Mouse (Mus musculus): ENCODE measurements at regions not wholly inside any gene's neighbourhood (a gene's known extent, or its start where the extent isn't known, plus 50 kb on each side); places are given as distances from the start of the nearest gene placed in this dataset.
A peak's percentile ranks its signal among the peaks of the same experiment; 100 is the strongest.

DNA sequence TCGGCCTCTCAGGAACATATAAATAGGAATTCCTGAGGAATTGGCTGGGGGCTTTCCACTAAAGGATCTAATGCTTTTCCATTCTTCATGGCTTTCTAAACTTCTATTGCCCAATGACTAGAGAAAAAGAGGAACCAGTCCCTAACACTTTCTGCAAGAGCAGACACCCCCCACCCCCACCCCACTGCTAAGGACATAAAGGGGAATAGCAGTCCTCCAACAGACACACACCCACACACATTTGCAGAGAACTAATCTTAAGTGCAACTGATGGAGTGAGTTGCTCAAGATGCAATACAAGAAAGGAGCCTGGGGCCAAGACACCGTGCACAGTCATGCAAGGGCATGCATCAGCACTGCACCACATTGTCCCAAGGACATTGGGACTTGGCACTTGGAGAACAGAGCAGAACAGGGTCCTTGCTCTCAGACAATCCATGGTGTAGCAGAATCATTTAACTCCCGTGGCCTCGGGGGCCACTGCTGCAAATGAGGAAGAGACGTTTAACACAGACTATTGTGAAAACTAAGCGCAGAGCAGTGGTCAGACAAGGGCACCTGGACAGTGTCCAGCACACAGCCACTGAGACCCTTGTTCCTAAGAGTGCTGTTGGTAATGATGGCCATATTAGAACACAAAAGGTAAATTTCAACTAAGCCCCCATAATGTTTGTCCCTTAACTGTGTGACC is 161.1 kb downstream of the Xpnpep1 start:
- DNase-seq (ENCODE audit: low spot score): no peak

DNA sequence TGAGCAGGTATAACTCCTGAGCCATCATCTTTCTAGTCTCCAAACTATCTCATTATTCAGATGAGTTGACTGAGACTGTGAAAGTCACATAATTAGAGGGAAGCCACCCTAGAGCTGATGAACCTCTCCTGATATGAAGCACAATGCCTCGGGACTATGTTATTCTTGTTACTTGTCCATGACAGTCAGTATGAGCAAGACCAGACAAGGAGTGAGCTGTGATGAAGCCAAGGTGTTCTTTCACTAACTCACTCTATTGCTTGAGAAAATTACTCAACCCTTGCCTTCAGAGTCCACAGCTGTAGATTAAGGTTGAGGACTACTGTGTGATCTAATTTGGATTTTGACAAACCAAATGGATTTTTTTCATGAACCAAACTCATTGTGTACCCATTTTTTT is 173.4 kb downstream of the Xpnpep1 start:
- no peak for DNase-seq (ENCODE audit: low spot score)

DNA sequence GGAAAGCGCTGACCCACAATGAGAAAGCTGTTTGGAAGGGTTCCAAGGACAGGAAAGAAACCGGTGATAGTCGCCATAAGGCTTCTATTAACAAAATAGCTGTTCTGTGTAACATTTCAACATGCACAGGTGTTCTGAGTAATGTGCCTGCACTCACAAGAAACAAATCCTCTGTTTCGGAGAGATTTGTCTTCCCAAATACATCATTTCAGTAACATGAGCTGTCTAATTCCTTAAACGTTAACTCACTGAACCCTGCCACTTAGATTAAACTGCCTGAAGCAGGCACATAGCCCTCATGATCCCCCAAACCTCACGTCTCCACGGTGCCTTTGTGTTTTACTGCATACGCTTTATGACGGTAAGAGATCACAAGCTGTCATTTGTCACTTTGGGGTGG is 178.4 kb downstream of the Xpnpep1 start:
- DNase-seq (ENCODE audit: low spot score): no peak

DNA sequence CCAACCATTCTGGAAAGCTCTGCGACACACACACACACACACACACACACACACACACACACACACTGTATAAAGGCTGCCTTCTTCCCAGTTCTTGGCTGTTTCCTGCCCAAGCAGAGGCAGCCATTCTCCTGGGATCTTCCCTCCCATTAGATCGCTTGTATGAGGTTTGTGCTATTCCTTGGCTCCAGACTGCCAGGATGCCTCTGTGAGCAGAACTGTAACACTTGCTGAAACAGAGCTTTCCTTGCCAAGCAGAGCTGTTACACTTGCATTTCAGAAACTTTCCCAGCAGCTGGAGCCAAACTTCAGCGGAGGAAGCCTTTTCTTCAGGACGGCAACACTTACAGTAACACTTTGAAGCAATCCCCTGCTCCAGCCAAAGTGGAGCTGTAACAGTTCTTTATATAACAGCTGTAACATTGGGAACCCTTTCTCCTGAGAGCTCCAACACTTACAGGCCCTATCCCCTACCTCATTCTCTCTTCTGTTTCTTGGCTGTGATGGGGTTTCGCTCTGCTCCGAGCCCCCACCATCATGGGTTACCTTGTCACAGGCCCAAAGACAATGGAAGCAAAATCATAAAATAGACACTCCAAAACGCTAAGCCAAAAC is 185.8 kb downstream of the Xpnpep1 start:
- DNase-seq (ENCODE audit: low spot score): peak; percentile 21

DNA sequence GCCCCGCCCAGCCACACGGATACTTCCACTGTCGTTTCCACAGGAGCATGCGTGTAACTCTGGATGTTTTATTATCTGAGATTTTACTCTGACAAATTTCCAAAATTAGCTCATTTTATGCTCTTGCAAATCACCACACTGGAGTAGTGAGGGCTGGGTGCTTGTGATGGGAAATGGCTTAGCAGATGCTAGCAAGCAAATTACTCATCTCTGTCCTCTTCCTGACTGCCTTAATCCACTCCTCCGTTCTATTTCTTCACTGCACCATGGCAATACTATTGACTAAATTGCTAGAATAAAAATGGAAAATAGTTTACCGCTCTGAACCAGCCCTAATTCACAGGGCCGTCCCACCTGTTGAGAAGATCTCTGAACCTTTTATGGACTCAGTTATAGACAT is 223.8 kb downstream of the Xpnpep1 start:
- DNase-seq (ENCODE audit: low spot score): no peak

DNA sequence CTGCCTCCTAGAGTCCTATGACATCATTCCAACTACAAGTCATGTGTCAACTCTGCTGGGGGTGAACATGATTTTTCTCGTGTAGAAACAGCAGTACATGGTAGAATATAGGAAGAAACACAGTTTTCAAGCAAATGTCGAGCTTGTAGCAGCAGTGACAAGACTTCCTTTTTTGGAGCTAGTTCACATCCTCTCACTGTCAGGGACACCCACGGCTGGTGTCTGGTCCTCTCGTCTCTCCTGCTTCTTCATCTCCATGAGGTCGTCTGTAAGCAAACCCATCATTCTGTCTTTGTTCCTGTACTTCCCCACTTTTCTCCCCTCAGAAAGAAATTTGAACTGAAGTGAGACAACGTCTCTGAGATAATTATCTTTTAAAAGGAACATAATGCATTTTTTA is 228.0 kb downstream of the Xpnpep1 start:
- no peak for DNase-seq (ENCODE audit: low spot score)

DNA sequence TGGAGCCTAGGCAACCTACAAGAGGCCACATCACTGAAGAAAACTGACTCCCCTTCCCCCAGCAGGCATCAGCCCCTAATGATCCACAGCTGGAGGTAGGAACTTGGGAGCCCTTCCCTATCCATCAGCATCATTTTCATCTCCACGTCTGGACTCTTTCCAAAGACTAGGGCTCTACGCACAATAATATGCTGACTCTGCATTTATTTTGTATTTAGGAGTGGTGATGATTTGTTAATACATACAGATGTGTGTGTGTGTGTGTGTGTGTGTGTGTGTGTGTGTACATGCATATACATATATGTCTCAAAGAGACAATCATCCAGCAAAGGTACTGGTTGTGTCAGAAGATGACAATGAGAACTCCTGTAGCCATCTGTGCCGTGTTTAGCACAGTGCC is 251.2 kb downstream of the Xpnpep1 start:
- DNase-seq (ENCODE audit: low spot score): no peak

DNA sequence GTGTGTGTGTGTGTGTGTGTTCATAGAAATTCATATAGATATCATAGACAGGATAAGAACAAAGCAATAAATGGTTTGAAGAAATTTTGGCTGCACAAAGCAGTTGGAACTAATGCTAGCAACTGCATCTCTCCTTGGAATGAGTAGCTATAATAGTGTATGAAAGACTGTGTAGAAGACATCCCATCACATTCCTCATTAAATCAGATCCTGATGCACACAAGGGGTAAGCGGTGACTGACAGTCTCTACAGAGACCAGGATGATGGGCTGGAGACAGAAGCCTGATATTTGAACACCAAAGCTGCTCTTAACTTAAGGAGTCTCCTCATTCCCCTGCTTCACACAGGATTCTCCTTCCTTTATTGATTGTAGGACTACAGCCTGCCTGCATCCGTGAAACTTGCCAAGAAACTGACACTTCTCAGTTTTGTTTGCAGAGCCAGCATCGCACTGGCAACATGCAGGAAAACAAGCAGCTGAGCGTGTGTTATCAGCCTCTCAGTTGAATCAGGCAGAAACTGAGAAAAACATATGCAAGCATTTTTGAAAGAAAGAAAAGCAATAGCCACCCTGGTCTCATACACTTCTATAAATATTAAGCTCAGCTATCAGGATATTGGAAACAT is 271.1 kb downstream of the Xpnpep1 start:
- no peak for DNase-seq (ENCODE audit: low spot score)

DNA sequence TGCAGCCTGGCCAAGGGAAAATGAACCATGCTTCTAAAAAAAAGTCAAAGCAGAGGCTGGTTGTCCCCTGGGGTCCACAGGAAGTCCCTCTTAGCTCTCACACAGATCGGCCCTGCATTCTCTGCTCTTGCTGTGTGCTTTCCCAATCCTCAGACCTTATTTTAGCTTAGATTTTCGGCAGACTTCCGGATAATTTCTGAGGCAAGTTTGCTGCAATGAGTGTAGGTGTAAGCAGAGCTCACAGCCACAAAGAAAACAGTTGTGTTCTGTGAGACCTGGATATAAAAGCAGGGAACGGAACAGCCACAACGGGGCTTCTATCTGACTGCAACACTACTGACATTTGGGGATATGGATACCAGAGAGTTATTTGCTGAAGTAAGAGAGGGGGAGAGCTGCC is 271.9 kb downstream of the Xpnpep1 start:
- DNase-seq (ENCODE audit: low spot score): no peak

DNA sequence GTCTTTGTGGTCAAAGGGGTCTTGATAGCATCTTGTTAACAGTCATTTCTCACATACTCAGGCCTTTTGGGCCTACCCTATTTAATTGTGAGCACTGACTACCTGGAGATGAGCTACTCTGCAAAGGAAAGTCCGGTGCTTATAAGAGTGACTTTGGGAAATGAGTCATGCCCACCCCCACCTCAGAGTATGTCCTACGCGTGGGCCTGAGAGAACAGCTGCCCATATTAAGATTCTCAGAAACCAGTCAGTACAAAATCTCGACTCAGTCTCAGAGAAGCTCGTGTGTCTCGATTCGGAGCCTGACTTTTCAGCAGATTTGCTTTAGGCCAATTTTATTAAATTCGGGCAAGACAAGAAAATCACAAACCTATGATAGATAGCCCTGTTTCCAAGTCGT is 301.1 kb downstream of the Xpnpep1 start:
- DNase-seq (ENCODE audit: low spot score): no peak

DNA sequence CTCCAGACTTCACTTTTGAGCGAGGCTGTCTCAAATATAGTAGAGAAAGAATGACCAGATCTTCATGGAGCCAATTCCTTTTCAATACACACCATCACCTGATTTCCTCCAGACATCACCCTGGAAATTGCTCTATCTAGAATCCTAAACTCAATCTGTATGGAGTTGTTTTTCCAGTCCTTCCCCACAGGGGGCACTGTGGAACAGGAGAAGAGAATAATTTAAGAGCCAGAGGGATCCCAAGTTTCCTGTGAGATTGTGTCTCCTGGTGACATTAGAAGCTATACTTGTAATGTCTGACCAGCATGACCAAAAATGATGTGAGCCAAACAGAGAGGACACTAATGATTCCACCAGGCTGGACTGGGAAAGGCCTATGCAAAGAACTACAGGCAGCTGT is 318.2 kb downstream of the Xpnpep1 start:
- no peak for DNase-seq (ENCODE audit: low spot score)

DNA sequence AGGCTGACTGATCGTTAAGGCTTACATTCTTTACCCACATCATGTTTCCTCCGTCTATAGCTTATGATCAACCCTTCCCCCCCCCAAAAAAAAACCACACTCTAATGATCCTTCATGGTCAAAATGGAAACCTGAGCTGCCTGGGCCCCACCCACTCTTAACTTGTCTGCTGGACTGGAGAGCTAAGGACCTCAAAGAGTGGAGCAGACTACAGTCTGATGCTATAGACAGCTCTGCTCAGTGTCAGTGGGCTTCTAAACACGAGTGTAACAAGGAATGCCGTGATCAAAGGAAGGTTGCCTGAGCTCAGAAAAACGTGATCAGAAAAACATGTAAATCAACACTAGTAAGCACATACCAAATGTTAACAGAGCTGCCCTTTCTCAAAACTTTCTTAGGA is 324.7 kb downstream of the Xpnpep1 start:
- DNase-seq (ENCODE audit: low spot score): no peak

DNA sequence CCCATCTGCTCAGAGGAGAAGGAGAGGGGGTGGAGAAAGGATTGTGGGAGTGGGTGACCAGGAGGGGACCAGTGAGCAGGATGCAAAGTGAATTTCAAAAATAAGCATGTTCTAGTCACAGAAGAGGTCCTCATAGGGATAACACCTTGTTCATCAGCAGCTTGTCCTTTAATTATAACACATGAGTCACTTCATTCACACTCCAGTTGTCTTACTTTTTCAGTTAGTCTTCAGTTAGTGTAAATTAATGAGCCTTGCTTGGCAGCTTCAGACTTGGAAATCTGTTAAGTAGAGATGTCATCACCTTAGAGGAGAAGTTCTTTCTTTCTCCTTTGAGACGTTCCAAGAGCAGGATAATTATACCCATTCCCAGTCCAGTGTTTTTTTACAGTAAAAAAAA is 332.3 kb downstream of the Xpnpep1 start:
- no peak for DNase-seq (ENCODE audit: low spot score)

DNA sequence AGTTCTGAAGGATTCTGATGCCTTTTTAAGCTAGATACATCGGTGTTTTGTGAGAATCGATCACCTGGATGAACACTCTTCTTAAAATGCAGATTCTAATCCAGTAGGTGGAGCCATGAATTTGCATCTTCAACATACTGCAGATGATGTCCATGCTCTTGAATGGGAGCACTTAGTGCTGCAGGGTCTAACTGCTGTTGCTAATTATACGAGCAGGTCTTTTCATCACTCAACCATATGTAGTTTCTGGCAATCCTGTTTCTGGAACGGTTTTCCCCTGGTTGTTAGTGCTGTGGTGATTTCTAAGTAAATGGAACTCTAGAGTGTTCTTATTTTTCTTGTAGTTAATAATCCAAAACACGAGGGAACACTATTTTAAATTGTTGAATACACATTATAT is 379.0 kb downstream of the Xpnpep1 start:
- no peak for DNase-seq (ENCODE audit: low spot score)

DNA sequence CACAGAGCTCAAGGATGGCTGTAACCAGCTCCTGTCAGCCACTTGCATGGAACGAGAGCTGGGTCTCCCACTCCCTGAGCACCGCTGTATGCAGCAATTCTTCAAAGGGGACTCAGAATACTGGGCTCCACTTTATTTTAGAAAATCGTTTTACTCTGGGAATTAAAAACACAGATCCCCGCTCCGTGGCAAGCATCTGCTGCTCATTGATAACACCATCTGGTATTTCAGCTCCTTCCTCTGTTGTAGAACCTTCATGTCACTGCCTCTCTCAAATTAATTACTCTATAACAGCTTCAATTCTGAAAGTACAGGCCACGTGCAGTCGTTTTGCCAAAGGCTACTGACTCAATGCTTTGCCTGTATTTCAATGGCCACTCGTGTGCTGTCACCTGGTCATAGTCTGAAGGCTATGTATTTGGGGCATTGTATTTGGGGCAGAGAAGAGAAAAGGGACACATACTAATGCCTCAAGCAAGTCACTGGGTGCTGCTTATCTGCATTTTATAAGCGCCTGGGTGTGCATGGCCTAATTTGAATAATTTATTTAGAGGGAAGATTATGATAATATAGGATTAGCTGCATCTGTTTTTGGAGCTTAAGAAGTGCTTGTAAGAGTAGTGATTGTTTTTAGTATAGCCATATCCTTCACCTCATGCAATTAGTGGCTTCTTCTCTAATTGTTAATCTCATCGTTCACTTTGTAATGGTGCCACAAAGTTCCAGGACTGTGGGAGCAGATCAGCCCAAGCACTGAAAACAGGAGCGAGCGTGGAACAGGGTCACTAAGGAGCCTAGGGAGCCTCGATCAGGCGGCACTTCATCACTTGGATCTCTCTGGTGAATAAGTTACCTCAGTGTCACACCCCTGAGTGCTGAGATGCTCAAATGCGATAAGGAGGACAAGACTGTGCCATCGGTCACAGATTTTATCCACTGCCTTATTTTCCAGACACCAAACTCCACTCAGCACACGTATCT is 383.3 kb downstream of the Ins1 start:
- no peak for DNase-seq (ENCODE audit: low spot score)

DNA sequence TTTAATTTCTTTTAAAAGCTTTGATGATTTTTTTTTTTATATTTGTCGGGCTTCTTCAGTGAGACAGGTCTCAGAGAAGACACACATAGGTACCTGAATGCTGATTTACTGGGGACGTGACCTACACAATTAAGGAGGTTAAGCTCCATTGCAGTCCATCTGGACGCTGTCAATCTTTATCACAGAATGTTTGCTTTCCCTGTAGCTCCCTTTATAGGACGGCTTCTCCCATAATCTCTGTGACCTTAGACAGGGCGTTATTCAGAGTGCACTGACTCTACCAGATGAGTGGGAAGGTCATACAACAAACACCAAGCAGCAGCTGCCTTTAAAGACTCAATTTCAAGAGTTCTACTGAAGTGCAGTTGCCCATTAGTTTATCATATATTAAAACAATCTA is 376.1 kb downstream of the Ins1 start:
- no peak for DNase-seq (ENCODE audit: low spot score)

DNA sequence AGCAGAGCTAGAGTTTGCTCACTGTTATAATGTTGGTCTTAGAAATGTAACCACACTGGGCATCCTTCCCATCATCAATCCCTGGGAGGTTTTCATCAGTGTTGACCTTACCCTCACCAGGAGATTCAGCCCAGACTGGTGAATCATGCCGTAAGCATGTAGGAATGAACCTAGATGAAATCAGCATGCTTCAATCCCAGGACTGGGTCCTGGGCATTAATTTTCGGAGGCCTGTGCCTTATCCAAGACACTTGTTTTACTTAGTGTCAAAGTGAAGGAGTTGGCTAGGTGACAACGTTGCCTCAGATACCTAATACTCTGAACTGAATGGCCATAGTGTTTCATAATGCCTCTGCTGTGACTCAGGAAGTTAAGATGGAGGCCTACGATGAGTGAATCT is 368.4 kb downstream of the Ins1 start:
- DNase-seq (ENCODE audit: low spot score): no peak

DNA sequence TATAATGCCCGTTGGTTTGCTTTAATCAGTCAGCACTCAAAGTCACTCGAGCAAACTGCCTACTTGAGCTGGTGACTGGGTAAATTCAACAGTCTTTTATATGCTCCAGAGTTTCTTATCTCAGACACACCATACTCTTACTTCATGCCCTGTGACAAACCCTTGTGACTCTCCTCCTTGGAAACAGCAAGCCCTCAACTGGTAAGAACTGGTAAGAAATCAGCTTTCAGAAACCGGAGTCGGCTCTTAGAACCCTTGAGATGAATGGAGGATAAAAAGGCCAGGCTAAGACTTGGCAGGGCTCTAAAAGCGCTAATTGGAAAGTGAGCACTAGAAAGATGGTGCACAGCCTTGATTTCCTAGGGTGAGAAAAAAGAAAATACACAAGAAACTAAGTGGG is 360.2 kb downstream of the Ins1 start:
- DNase-seq (ENCODE audit: low spot score): no peak

DNA sequence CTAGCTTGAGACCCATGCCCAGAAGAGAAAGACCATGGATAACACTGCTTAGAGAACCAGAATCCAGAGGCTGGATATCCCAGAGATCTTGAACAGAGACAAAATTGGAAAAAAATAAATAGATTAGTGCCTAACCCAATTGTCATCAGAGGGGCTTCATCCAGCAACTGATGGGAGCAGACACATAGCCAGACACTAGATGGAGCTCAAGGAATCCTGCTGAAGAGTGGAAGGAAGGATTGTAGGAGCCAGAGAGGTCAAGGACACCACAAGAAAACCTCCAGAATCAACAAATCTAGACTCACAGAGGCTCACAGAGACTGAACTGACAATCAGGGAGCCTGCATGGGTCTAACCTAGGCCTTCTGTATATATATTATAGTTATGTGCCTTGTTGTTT is 359.4 kb downstream of the Ins1 start:
- DNase-seq (ENCODE audit: low spot score): no peak

DNA sequence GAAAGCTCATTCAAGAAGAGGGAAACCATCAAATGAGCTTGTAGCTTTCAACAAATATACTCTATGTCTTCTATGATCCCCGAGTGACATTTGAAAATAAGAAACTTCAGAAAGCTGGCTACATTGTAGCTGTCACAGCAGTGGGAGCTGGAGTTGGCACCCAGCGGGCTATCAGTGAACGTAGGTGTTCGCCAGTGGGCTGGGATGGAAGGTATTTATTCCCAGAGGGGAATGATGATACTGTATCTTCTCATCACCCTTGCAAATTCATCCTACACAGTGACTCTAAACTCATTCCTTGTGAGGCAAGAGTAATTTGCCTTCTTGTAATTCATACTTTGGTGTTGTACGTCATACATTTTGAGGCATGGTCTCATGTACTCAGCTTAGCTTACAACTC is 349.3 kb downstream of the Ins1 start:
- no peak for DNase-seq (ENCODE audit: low spot score)

DNA sequence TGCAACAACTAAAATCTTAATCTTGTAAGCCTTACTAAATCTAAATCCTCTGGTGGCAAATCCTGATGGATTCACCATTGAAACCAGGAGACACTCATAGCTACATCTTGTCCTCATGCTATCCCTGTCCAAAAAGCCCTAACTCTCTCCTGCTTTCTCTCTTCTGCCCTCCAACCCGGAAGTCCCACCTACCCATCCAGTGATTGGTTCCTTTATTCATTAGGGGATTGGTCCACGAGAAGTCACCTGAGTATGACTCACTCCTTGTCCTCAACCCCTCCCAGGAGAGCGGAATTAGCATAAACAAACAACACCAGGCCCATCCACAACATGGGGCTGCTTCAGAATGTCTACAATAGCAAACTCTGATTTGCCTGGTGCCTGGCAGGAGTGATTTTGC is 342.8 kb downstream of the Ins1 start:
- DNase-seq (ENCODE audit: low spot score): no peak

DNA sequence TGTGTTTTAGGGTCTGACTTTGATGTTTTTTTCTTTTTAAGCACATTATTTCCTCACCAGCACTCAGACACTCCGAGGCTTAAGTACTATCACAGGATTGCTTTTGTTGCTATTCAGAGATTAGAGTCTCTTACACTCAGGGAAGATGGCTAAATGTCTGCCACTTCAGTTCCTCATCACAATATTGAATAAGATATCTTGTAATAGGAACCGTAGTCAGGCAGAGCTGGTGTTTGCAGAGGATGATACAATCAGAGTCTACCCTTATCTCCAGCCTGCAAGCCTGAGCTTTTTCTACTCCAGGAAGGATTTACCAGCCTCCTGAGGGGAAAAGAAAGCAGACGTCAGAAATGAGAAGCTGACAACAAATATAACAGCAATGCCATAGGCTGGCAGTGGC is 336.3 kb downstream of the Ins1 start:
- DNase-seq (ENCODE audit: low spot score): no peak

All from gastrocnemius, adult 18-20 months (tissue).